Mouse (Mus musculus): ENCODE measurements around the gene Itga1.
A peak's percentile ranks its signal among the peaks of the same experiment; 100 is the strongest.

Gene Itga1

DNA sequence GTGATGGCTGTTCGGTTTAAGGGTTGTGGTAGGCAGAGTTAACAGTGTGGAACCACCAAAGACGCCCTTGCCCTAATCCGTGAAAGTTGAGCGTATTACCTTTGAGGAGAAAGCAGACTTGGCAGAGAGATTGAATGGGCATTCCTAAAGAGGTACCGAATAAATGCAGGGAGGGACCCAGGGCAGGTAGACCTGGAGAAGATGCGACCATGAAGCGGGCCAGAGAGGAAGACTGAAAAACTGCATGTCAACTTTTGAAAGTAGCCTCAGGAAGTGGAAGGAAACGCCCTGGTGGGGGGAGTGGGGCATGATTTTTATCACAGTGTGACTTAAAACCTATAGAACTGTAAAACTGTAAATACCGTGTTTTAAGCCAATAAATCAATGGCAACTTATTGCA lies 2.4 kb downstream of the Itga1 start:
- no peak for DNase-seq (ENCODE audit: low spot score)

DNA sequence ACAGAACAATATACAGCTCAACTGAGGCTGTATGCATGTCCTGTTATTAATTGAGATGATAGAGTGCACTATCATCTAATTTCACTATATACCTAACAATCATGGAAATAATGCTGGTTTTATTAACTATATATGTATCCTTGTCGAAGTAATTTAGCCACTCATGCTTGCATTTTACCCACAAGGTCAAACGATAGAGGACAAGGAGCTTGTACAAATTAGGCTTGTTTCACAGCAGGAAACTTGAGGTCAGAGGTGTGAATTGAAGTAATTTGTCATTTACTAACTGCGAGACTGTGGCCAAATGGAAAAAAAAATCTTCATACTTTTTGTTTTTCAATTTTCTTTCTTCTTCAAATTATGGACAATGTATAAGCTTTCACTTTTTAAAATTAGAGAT lies 3.5 kb downstream of the Itga1 start:
- no peak for DNase-seq (ENCODE audit: low spot score)

DNA sequence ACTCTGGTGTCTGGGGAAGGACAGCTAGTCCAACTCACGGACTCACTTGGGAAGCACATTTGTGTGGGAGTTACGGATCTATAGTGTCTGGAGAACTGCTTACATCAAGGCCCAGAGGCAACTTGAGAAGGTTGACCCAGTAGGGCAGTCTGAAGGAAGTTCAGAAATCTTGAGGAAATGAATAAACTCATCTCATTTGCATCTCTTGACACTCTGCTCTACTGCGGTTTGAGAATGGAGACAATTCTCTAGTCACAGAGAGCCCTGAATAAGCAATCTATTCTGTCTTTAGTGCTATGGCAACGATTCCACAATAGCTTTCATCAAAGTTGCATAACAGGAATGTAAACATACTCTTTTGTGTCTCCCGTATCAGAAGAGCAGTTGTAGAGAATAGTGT lies 4.8 kb downstream of the Itga1 start:
- DNase-seq (ENCODE audit: low spot score) = no peak

DNA sequence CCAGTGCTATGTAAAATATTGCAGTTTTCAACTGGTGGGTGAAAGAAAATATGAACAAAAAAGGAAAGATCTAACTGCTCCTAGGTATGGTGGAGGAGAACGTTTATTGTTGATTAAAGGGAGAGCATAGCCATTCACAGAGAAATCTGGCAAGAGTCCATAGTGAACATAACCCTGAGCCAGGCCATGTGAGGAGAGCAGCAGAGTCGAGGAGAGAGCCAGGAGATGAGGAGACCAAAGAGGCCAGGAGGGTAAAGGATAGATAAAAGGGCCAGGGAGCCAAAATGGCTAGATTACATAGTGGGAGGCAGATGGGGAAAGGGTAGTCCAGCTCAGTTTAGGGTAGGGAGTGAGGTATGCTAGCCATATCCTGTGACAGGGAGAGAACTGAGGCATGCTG lies 5.5 kb downstream of the Itga1 start:
- peak; percentile 27 for DNase-seq (ENCODE audit: low spot score)

DNA sequence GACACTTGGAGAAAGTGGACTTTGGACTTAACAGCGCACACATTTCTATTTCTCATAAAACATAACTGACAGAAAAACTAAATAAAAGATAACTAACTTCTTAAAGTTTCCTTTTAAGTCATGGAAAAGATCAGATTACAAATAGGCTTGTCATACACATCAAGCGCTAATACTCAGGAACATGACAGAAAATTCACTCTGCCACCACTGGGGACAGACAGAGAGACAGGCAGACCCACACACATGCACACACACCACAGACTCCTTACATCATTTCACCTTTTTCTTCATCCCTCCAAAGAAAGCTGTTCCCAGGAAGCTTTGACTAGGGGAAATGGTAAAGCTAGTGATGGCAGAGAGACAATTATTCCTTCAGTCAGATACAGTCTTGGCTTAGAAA lies 6.4 kb downstream of the Itga1 start:
- DNase-seq (ENCODE audit: low spot score) = peak; percentile 26

DNA sequence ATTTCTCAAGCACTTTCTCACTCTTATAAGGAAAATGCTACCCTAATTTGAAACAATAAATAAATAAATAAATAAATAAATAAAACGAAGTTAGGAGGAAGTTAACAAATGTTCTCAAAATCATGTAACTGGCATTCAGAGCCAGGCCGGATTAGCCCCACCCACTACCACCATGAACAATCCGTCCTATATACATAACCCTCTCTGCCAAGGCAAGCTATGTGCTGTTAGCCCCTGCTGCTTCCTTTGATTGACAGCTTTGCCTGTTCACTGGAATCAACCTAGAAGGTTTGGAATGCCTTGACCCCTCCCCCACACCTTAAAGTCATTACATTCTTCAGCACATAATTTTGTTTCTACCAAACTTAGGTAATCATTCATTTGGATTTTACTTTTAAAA lies 10.3 kb downstream of the Itga1 start:
- no peak for DNase-seq (ENCODE audit: low spot score)

DNA sequence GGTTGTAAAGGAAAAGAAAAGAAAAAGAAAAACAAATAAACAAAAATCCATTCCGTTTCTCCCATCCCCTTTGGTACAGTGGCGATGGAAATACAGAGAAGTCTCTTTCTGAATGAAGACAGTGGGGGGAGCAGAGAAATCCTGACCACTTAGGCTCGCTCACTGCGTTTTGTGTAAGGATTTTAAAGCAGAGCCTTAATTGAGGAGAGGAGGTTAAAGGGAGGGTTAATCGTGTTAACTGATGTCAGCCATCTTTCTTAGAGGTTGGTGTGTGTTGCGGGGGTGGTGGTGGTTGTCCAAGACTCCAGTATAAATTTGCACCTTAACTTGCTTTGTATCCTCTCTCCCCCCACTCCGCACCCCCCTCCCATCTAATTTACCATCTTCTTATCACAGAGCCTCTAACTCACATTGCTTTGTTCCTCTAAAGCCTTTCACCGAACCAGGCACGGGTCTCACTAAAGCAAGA lies 10.8 kb downstream of the Itga1 start:
- no peak for DNase-seq (ENCODE audit: low spot score)

DNA sequence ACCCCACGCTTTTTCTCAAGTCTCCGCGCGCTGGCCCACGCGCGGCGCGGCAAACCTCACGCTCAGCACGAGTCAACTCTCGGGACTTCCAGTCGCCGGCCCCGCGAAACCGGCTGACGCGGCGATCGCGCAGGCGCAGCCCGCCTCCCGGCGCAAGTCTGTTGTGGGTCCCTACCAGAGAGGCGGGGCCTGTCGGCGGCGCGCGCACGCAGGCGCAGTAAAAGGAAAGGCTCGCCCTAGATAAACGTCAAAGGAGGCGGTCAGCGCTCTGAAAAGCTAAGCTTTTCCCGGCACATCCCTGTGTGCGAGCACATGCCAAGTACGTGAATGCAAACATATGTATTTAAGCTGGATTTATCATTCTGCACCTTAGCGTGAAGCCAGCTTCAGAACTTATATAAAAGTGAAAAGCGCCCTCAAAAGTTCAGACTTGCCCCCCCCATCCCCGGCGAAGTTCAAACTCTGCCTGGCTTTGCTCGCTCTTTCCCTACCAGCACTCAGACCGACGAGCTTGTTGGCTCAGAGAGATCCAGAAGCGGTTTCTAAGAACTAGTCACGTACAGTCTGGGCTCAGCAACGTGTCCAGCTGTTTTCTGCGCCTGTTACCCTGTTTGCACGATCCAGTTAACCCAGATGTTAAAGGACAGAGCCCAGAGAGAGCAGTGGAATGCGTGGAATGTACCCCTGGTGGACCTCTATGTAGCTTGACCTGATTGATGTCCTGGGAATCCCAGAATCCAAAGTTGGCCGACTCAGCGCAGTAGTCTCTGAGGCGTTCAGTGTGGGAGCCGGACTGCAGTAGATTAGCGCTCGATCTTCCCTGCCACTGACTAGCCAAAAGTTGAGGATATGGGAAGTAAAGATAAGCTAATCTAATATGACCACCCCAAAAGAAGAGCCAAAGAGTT lies 11.4 kb downstream of the Itga1 start, which contains the start of gene Pelo:
Gene Pelo, minus strand, starts transcription at position 118 of the 908 bp plus-strand sequence.
- peak; percentile 89 for DNase-seq (ENCODE audit: low spot score)

DNA sequence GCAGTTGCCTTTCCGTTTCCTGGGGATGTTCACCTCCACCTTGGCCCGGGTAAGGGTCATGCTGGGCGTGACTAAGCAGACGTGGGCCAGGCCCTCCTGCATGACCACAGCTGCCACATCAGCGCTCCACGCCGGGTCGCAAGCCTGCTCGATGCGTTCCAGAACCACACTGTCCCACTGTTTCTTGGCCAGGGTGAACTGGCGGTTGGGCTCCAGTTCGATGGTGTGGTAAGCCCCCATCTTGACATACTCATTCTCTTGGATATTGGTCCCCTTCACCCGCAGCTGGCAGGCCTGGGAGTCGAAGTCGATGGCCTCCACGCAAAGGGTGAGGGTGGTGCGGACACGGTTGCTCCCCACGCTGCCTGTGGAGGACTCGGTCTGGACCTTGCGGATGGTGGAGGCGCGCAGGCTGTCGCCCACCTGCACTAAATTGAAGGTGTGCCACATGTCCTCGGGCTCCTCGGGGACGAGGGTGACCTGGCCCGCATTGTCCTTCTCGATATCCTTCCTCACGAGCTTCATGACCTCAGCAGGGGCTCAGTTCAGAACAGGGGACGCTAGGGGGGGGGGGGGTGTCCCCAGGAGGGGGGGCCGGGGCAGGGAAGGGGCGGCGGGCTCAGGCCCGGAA lies 12.3 kb downstream of the Itga1 start:
- DNase-seq (ENCODE audit: low spot score) = no peak

DNA sequence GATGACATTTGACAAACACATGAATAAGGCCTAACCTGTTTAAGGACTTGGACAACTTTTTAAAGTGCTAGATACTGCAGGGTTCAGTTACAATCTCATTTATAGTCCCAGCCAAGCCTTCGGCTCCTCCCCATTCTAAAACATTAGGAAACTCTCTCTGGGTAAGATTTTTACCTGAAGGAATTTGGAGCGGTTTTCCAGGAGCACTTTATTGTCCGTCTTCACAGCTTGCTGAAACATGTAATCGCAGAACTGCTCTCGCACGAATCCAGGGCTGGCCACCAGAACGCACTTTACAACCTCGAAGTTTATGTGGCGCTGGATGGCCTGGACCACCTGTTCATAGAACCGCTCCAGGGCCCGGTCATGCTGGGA lies 12.8 kb downstream of the Itga1 start:
- no peak for DNase-seq (ENCODE audit: low spot score)

DNA sequence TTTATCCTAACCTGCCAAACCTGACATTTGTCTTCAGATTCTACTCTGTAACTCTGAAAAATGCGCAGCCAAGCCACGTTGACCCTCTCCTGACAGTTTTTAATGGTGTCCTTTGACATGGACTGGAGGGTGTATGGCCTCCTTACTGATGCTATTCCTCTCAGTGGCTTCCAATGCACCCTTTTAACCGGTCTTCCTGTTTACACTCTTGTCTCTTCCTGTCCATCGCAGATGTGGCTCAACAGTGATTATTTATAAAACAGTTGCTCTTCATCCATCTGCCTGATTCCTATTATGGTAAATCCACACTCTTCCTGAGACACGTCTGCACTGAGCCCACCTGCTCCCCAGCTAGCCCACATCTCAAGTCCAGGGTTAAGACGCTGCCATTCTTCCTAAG lies 15.8 kb downstream of the Itga1 start:
- DNase-seq (ENCODE audit: low spot score) = no peak

DNA sequence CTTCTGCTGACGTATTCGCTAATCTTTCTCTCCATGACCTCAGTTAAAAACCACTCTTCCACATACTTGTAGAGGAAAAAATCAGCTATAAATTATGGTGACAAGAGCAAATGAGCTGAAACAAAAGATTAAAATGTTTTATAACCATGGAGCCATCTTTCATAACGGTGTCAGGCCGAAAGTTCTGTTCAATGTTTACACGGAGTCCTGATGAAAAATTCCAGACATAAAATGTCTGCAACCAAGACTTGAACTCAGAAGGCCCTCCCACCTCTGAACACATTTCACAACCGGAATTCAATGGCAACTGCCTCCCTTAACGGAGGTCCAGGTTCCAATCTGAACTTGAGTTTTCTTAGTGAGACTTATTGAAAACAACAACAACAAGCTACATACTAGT lies 19.4 kb downstream of the Itga1 start:
- no peak for DNase-seq (ENCODE audit: low spot score)

DNA sequence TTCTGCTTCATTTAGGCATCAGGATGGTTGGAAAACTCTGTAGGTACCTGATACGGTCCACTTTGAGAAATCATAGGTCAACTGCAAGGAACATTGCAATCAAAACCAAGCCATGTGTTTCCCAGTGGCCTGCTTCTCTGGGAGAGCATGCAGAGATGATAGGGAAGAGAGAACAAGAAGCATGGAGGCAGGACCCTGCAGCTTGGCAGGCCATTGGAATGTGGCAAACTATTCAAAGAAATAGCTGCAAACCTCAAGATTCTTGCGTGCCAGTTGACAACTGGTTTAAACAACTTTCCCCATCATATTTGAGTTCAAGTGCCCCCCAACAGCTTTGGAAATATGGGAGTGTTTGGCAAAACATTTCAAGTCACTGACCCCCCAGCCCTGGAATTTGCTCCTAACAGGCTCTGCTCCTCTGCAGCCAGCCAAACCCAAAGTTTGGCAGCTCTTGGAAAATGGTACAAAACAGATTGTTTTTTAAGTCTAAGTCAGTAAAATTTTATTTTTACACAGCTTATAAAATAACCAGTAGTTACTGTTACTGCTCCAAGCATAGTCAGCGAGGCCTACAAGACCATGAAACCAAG lies 21.7 kb downstream of the Itga1 start:
- no peak for DNase-seq (ENCODE audit: low spot score)

DNA sequence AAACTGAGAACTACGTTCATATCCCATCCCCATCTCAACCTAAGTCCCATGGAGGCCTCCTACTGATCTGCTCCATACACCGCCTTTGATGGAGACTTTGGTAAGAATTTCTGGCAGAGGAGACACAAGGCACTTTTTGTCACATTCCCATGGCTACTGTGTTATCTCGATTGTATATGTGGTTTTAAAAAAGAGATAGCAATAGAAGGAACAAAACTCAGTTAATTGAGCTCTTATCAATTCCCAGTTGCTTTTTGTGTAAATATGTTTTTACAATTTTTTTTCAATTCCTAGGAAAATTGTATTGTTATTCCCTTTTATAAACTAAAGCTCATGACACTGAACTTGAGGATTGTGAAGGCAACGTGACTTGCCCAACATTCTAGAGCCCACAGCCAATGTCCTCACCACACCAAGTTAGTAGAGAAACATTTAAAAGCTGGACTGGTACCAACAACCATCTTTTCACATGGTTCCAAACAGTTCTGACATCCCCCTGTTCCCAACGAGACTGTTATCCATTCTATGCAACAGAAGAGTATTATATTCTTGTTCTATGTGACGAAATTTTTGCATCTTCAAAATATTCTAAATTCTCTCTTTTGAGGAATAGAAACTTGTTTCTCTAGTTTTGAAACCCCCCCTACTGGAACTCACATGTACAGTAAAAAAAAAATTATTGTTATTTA lies 22.6 kb downstream of the Itga1 start:
- DNase-seq (ENCODE audit: low spot score) = no peak

DNA sequence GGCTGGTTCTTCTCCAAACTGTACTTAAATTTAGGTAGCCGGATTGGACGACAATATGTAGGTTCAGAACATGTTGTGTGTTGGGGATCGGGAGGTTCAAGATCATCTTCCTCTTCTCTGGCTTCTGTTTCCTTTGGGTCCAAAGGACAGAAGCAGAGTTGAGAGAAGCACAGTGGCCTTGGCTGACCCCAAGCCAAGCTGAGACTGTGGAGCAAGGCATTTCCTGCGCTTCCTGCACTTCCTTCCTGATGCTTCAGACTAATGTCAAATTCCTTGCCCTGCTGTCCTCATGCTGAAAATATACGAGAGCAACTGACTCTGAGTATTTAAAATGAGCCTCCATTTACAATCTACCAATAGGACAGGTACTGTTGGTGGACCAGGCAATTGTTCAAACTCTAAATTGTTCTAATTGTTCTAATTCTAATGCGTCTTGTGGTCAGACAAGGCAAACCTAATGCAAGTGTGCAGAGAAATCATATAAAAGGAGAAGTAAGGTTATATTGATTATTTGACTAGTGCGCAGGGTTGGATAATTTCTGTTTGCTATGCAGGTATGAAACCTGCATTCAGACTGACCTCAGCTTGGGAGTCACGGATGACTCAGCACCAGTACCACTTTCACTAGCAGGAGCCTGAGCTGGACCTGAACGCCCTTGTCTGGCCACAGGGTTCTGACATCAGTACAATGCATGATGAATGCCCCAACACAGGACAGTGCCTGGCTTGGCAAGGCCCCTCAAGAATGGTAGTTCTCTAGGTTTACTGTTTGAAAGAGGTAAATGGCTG lies 24.2 kb downstream of the Itga1 start:
- DNase-seq (ENCODE audit: low spot score) = no peak

DNA sequence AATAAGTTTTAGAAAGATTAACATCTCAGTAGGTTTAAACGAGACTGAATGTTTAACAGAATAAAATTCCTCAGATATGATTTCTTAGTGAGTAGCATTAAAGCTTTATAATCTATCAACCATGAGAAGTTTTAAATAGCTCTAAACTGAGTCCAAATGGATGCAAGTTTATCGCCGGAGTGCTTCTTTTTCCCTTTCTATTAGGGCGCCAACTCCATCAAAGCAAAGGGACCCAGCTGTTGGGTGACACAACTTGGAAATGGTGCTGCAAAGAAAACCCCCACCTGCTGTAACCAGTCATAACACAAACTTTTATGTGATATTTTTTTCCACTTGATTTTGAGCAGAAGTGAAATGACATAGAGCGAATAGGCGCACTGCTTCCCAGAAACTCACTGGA lies 29.4 kb downstream of the Itga1 start:
- DNase-seq (ENCODE audit: low spot score) = no peak

DNA sequence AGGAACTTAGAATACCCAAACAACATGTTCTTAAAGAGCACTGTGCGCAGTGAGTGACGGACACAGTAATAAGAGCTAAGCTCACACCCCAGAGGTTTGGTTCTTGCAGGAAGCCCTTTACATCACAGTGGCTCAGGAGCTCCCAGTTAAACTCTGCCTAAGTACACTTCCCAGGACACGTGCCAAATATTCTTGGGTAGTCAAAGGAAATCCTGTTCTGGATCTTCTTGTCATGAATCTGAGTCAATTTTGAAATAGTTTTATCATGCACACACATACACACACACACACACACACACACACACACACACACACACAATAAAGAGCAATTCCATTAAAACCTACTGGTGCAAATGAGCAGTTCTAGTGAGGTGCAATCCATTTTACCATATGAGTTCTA lies 30.3 kb downstream of the Itga1 start:
- DNase-seq (ENCODE audit: low spot score) = peak; percentile 22

DNA sequence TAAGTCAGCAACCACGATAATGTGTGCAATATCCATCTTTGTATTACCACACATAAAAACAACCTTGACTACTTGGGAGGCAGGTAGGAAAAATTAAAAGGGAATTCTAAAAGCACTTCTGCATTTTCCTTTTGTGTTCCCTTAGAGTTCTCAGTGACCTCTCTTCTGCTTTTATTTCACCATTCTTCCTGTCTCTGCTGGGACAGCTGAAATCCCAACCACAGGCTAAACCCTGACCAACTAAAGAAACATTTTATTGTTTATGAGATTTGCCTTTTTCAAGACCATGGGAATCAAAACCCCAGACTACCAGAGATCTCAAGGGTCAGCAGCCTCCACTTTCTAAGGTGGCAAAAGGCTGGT lies 33.8 kb downstream of the Itga1 start:
- peak; percentile 48 for DNase-seq (ENCODE audit: low spot score)

DNA sequence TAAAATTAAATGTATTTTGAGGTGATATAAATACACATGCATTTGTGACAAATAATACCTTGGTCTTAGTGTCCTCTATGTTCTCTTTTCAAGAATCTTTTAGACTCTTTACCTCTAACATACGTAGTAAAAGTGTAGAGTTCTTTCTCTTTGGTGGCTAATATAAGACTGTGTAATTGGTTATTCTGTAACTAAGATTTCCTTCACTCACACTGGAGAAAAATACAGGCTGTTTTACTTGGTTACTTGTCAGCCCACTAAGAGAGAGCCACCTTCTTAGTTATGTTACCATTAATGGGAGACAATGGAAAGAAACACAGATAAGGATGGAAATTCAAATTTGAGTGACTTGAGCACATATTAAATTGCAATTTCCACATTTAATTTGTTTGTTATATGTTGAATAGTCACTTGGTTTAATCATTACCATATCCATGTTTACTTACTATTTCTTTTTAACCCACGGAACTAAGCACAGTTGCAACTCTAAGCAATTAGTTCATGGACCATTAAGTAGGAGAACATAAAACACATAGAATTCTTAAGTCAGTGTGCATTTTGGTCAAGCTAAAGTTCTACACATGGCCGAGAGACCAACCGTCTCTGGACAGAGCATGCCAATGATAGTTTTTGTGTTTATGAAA lies 34.3 kb downstream of the Itga1 start:
- no peak for DNase-seq (ENCODE audit: low spot score)

DNA sequence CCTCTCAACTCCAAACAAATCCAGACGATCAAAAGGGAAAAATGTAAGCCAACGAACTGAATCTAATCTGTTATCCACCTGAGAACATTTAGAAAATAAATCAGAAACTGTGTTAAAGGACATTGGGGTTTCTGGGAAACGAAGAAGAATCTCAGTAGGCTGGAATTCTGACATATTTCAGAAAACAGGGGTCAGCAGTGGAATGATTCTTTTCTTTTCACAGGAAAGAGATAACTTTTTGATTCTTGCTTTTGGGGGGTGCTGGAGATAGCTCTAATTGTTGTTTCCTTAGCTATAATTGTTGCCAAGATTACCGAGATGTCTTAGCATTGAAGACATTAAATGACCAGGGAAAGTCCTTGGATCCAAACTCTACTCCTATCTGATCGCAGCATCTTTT lies 44.2 kb downstream of the Itga1 start:
- no peak for DNase-seq (ENCODE audit: low spot score)

DNA sequence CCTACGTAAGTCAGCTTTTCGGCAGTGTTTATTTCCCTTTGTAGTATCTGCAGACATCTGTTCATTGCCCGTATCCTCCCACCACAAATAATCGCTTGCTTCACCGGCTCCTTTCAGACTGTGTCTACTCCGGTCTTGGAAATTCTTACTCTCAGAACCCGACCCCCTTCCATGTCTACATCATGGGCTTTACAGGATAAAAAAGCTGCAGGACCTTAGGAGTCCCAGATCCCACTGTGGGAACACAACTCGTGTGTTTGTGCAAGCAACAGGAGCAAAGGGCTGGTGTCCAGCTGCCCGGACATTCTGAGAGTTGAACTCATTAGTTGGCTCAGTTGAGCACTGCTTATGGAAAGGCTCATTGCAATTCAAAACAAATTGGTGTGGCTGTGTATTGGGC lies 47.0 kb downstream of the Itga1 start:
- DNase-seq (ENCODE audit: low spot score) = no peak

Data from adipocyte (in vitro differentiated cells).